Mouse (Mus musculus): ENCODE data around the gene Manba. TPM values are rescaled to one million over a fixed set of nuclear protein-coding genes. Genes with fewer than 3 reads are reported as not detected.

Gene Manba
- polyA plus RNA-seq, 1 experiment = 4.8 TPM

GRCm38 (mm10) chr3:135564706-135565105, 79.3 kb downstream of the Manba start:
- no peaks in the 10 kb centered on the region for H3K79me2 ChIP-seq (ENCODE audit: control insufficient read depth, insufficient read depth)
- H3K4me2 ChIP-seq (ENCODE audit: low read depth) = no peak overlapping the region
- no peaks in the 10 kb centered on the region for H3K36me3 ChIP-seq (ENCODE audit: control insufficient read depth, insufficient read depth)
- TF ChIP-seq MAX (IDR thresholded peaks at IDR 0.05; ENCODE audit: low read depth) (no peak), SRF (IDR thresholded peaks at IDR 0.05; ENCODE audit: control insufficient read depth, insufficient read length, low read depth) (no peak), MYOG (IDR thresholded peaks at IDR 0.05; ENCODE audit: control insufficient read depth in 1 of 3, insufficient read depth in 1 of 3, insufficient read length in 2 of 3, low read depth in 2 of 3) (no peak), POLR2A (IDR thresholded peaks at IDR 0.05; ENCODE audit: insufficient read length, low read depth) (no peak)
- H3ac ChIP-seq (ENCODE audit: control insufficient read depth, insufficient read length) = no peak overlapping the region
- no peaks in the 10 kb centered on the region for H3K27me3 ChIP-seq (ENCODE audit: control insufficient read depth, insufficient read depth, insufficient read length)
- H3K4me3 ChIP-seq = no peak overlapping the region

DNA sequence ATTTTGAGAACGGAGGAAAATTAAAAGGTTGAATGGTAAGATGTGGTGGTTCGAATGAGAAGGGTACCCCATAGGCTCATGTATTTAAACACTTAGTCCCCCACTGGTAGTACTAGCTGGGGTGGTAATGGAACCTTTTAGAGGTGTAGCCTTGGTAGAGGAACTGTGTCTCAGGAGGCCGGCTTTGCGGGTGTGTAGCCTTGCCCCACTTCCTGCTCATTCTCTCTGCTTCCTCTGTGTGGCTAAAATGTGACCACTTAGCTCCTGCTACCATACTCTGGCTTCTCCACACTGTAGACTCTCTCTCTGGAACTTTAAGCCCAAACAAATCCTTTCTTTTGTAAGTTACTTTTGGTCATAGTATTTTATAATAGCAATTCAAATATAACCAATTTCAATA, 79.9 kb downstream of the Manba start:
- TF ChIP-seq USF1 (IDR thresholded peaks at IDR 0.05; ENCODE audit: low read depth) (no peak), MYOD1 (IDR thresholded peaks at IDR 0.05; ENCODE audit: control insufficient read depth in 1 of 3, insufficient read length in 2 of 3, low read depth in 2 of 3) (no peak), SRF (IDR thresholded peaks at IDR 0.05; ENCODE audit: control insufficient read depth, insufficient read length, low read depth) (no peak), TCF12 (IDR thresholded peaks at IDR 0.05; ENCODE audit: insufficient read depth, poor library complexity, severe bottlenecking) (no peak)
- Histone ChIP-seq H3K4me3 (no peak overlapping the region), H3ac (ENCODE audit: control insufficient read depth, insufficient read length) (no peak overlapping the region), H3K79me2 (ENCODE audit: control insufficient read depth, insufficient read depth) (no peaks in the 10 kb centered on the region), H3K27me3 (ENCODE audit: control insufficient read depth, insufficient read depth, insufficient read length) (no peaks in the 10 kb centered on the region), H3K4me2 (ENCODE audit: low read depth) (no peak overlapping the region), H3K36me3 (ENCODE audit: control insufficient read depth, insufficient read depth) (no peaks in the 10 kb centered on the region)

DNA sequence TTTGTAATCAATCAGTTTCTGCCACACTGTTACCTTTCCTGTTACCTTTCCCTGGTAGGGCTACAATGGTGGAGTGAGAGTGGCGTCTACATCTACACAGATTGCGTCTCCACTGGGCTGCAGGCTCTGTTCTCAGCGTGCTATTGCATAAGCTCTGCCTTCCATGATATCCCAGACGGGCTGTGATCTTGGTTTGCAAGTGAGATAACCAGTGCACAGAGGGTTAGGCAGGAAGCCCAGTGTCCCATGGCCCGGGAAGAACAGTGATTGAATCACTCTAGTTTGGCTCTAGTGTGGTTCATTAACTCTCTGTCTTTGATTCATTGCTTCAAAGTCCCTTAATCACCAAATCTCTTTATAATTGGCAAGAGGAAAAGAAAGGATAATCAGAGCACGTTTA, 82.5 kb downstream of the Manba start:
- TF ChIP-seq TCF3 (IDR thresholded peaks at IDR 0.05; ENCODE audit: insufficient read length, low read depth) (no peak), USF1 (IDR thresholded peaks at IDR 0.05; ENCODE audit: low read depth) (no peak), MAX (IDR thresholded peaks at IDR 0.05; ENCODE audit: low read depth) (no peak), SRF (IDR thresholded peaks at IDR 0.05; ENCODE audit: control insufficient read depth, insufficient read length, low read depth) (no peak), POLR2A (IDR thresholded peaks at IDR 0.05; ENCODE audit: insufficient read length, low read depth) (no peak), POLR2AphosphoS2 (IDR thresholded peaks at IDR 0.05; ENCODE audit: insufficient read length, low read depth) (no peak), REST (IDR thresholded peaks at IDR 0.05; ENCODE audit: insufficient read depth, insufficient read length) (no peak)
- Histone ChIP-seq H3K79me2 (ENCODE audit: control insufficient read depth, insufficient read depth) (no peaks in the 10 kb centered on the region), H3K4me2 (ENCODE audit: low read depth) (no peak overlapping the region), H3K27me3 (ENCODE audit: control insufficient read depth, insufficient read depth, insufficient read length) (no peaks in the 10 kb centered on the region), H3ac (ENCODE audit: control insufficient read depth, insufficient read length) (no peak overlapping the region), H3K36me3 (ENCODE audit: control insufficient read depth, insufficient read depth) (no peaks in the 10 kb centered on the region), H3K4me3 (no peak overlapping the region)

DNA sequence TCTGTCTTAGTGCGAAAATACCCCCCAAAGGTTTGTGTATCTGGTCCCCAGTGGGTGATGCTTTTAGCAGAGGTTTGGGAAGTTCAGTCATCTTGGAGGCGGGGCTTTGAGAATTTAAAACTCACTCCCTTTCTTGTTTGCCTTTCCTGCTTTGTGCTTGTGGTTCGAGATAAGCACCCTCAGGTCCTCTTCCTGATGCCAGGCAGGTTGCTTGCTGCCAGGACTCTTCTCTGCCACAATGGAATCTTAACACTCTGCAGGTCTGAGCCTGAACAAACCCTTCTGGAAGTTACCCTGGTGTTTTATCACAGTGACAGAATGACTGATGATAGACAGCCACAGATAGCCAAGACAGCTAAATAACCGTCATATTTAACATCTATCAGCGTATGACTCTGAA, 83.2 kb downstream of the Manba start:
- Histone ChIP-seq H3K4me3 (no peak overlapping the region), H3ac (ENCODE audit: control insufficient read depth, insufficient read length) (no peak overlapping the region), H3K36me3 (ENCODE audit: control insufficient read depth, insufficient read depth) (no peaks in the 10 kb centered on the region), H3K4me2 (ENCODE audit: low read depth) (no peak overlapping the region), H3K27me3 (ENCODE audit: control insufficient read depth, insufficient read depth, insufficient read length) (no peaks in the 10 kb centered on the region), H3K79me2 (ENCODE audit: control insufficient read depth, insufficient read depth) (no peaks in the 10 kb centered on the region)
- TF ChIP-seq MYOG (IDR thresholded peaks at IDR 0.05; ENCODE audit: control insufficient read depth in 1 of 3, insufficient read depth in 1 of 3, insufficient read length in 2 of 3, low read depth in 2 of 3) = no peak
- no peak for TF ChIP-seq E2F4 (IDR thresholded peaks at IDR 0.05; ENCODE audit: insufficient read depth)
- TF ChIP-seq POLR2AphosphoS2 (IDR thresholded peaks at IDR 0.05; ENCODE audit: insufficient read length, low read depth) = no peak
- TF ChIP-seq SRF (IDR thresholded peaks at IDR 0.05; ENCODE audit: control insufficient read depth, insufficient read length, low read depth) = no peak
- no peak for TF ChIP-seq REST (IDR thresholded peaks at IDR 0.05; ENCODE audit: insufficient read depth, insufficient read length)
- TF ChIP-seq MYOD1 (IDR thresholded peaks at IDR 0.05; ENCODE audit: control insufficient read depth in 1 of 3, insufficient read length in 2 of 3, low read depth in 2 of 3) = no peak
- TF ChIP-seq CEBPB (IDR thresholded peaks at IDR 0.05; ENCODE audit: insufficient read depth, poor library complexity, severe bottlenecking) = no peak
- TF ChIP-seq TCF3 (IDR thresholded peaks at IDR 0.05; ENCODE audit: insufficient read length, low read depth) = no peak
- no peak for TF ChIP-seq POLR2A (IDR thresholded peaks at IDR 0.05; ENCODE audit: insufficient read length, low read depth)
- TF ChIP-seq TCF12 (IDR thresholded peaks at IDR 0.05; ENCODE audit: insufficient read depth, poor library complexity, severe bottlenecking) = no peak
- TF ChIP-seq USF1 (IDR thresholded peaks at IDR 0.05; ENCODE audit: low read depth) = no peak
- TF ChIP-seq MAX (IDR thresholded peaks at IDR 0.05; ENCODE audit: low read depth) = no peak

DNA sequence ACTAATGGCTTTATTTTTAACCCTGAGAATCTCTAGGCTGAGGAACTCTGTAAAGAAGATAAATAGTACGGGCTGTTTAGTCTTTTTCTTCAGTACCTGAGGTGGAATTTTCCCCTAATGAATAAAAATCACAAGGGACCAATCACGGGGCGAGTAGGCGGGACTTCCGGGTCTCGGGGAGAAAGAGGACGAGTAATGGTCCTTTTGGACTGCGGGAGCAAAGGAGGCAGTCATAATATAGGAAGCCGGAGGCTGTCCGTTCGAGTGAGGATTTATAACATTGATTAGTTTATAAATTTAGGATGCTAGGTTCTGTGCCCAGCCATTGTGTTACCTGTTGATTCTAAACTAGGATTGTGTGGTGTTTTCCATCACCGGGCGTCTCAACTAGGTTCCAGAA, 86.1 kb downstream of the Manba start:
- H3K4me3 ChIP-seq = no peak overlapping the region
- no peak overlapping the region for H3K4me2 ChIP-seq (ENCODE audit: low read depth)
- no peaks in the 10 kb centered on the region for H3K79me2 ChIP-seq (ENCODE audit: control insufficient read depth, insufficient read depth)
- no peaks in the 10 kb centered on the region for H3K36me3 ChIP-seq (ENCODE audit: control insufficient read depth, insufficient read depth)
- H3K27me3 ChIP-seq (ENCODE audit: control insufficient read depth, insufficient read depth, insufficient read length) = no peaks in the 10 kb centered on the region
- no peak overlapping the region for H3ac ChIP-seq (ENCODE audit: control insufficient read depth, insufficient read length)
- no peak for TF ChIP-seq MYOG (IDR thresholded peaks at IDR 0.05; ENCODE audit: control insufficient read depth in 1 of 3, insufficient read depth in 1 of 3, insufficient read length in 2 of 3, low read depth in 2 of 3)
- TF ChIP-seq POLR2A (IDR thresholded peaks at IDR 0.05; ENCODE audit: insufficient read length, low read depth) = no peak
- TF ChIP-seq USF1 (IDR thresholded peaks at IDR 0.05; ENCODE audit: low read depth) = no peak
- no peak for TF ChIP-seq TCF12 (IDR thresholded peaks at IDR 0.05; ENCODE audit: insufficient read depth, poor library complexity, severe bottlenecking)
- no peak for TF ChIP-seq E2F4 (IDR thresholded peaks at IDR 0.05; ENCODE audit: insufficient read depth)
- no peak for TF ChIP-seq CEBPB (IDR thresholded peaks at IDR 0.05; ENCODE audit: insufficient read depth, poor library complexity, severe bottlenecking)
- TF ChIP-seq MYOD1 (IDR thresholded peaks at IDR 0.05; ENCODE audit: control insufficient read depth in 1 of 3, insufficient read length in 2 of 3, low read depth in 2 of 3) = no peak
- TF ChIP-seq MAX (IDR thresholded peaks at IDR 0.05; ENCODE audit: low read depth) = no peak
